Mouse (Mus musculus): Measurements from ENCODE around the gene Vars. TPM values are rescaled to one million over a fixed set of nuclear protein-coding genes. Genes with fewer than 3 reads are reported as not detected.
A peak's percentile ranks its signal among the peaks of the same experiment; 100 is the strongest.

The Vars gene
- total and polyA plus RNA-seq, 3 experiments = 130 to 1,339 (median 289) TPM

DNA sequence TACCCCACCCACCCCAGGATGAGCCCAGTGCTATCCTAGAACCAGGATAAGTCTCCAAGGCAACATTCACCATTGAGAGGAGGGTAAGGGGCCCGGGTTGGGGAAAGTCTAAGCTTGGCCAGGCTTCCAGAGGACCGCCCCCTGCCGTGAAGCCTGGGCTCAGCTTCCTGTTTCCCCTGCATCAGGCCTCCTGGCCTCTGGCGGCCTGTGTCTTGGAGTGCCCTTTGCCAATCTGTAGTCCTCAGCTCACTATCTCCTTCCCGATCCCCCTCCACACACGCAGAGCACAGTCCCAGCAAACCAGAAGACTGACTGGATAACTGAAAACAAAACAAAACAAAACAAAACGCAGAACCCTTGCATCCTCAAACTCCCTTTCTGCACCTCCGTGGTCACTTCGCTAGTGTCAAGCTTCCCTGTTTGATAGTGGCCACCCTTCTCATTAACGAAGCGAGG, 48.8 kb downstream of the Vars start, which contains the start of gene Clic1:
Clic1 (plus strand) TSS at position 406 of the 456 bp plus-strand sequence.
- no peak for TF ChIP-seq CTCF (IDR thresholded peaks at IDR 0.05; ENCODE audit: low read depth, low read length)
- no peak for TF ChIP-seq POLR2AphosphoS5 (IDR thresholded peaks at IDR 0.05; ENCODE audit: insufficient replicate concordance, low read depth, low read length)
- no peak for TF ChIP-seq TAL1 (conservative IDR thresholded peaks at IDR 0.05; ENCODE audit: low read depth, low read length)
- no peak for TF ChIP-seq GATA1 (IDR thresholded peaks at IDR 0.05; ENCODE audit: borderline replicate concordance, low read length)
- no peak for TF ChIP-seq GATA2 (IDR thresholded peaks at IDR 0.05; ENCODE audit: borderline replicate concordance, low read depth, low read length)
- peaks cover 34% of the 10 kb centered on the region for H3K36me3 ChIP-seq (replicated peaks)
- H3K27me3 ChIP-seq (ENCODE audit: insufficient read depth, low read length) = no peaks in the 10 kb centered on the region
- peak within 1 kb of the TSS; percentile 81 for H3K4me3 ChIP-seq (ENCODE audit: low read depth, low read length)
- DNase-seq (ENCODE audit: low spot score) (peak; percentile 80), ATAC-seq (ENCODE audit: extremely low read depth, insufficient number of reproducible peaks, low FRiP score, poor library complexity, severe bottlenecking) (peak; percentile 9; the same call in 1 of the 2 replicates)
- no peaks in the 10 kb centered on the region for H3K9me3 ChIP-seq (replicated peaks)
- H3K4me1 ChIP-seq (ENCODE audit: insufficient read depth, low read depth, low read length) = peaks cover 76% of the 10 kb centered on the region

GRCm38 (mm10) chr17:35050126-35050750, 49.5 kb downstream of the Vars start:
- Histone ChIP-seq H3K9me3 (replicated peaks) (no peaks in the 10 kb centered on the region), H3K27me3 (ENCODE audit: insufficient read depth, low read length) (no peaks in the 10 kb centered on the region), H3K4me1 (ENCODE audit: insufficient read depth, low read depth, low read length) (peaks cover 74% of the 10 kb centered on the region), H3K4me3 (ENCODE audit: low read depth, low read length) (peak overlapping the region; percentile 81), H3K36me3 (replicated peaks) (peaks cover 39% of the 10 kb centered on the region)
- DNase-seq (ENCODE audit: low spot score) (peak; percentile 62), ATAC-seq (ENCODE audit: extremely low read depth, insufficient number of reproducible peaks, low FRiP score, poor library complexity, severe bottlenecking) (peak; percentile 4; the same call in 1 of the 2 replicates)
- TF ChIP-seq GATA2 (IDR thresholded peaks at IDR 0.05; ENCODE audit: borderline replicate concordance, low read depth, low read length) = no peak
- TF ChIP-seq TAL1 (conservative IDR thresholded peaks at IDR 0.05; ENCODE audit: low read depth, low read length) = no peak

GRCm38 (mm10) chr17:35051156-35052086, 50.6 kb downstream of the Vars start:
- peak overlapping the region; percentile 81 for H3K4me3 ChIP-seq (ENCODE audit: low read depth, low read length)
- H3K9me3 ChIP-seq (replicated peaks) = no peaks in the 10 kb centered on the region
- DNase-seq (ENCODE audit: low spot score) (peak; percentile 93), ATAC-seq (ENCODE audit: extremely low read depth, insufficient number of reproducible peaks, low FRiP score, poor library complexity, severe bottlenecking) (peak; percentile 61)
- H3K27me3 ChIP-seq (ENCODE audit: insufficient read depth, low read length) = no peaks in the 10 kb centered on the region
- no peak for TF ChIP-seq POLR2AphosphoS5 (IDR thresholded peaks at IDR 0.05; ENCODE audit: insufficient replicate concordance, low read depth, low read length)
- no peak for TF ChIP-seq CTCF (IDR thresholded peaks at IDR 0.05; ENCODE audit: low read depth, low read length)
- TF ChIP-seq GATA2 (IDR thresholded peaks at IDR 0.05; ENCODE audit: borderline replicate concordance, low read depth, low read length) = no peak
- TF ChIP-seq GATA1 (IDR thresholded peaks at IDR 0.05; ENCODE audit: borderline replicate concordance, low read length) = no peak
- TF ChIP-seq TAL1 (conservative IDR thresholded peaks at IDR 0.05; ENCODE audit: low read depth, low read length) = no peak
- H3K4me1 ChIP-seq (ENCODE audit: insufficient read depth, low read depth, low read length) = peaks cover 73% of the 10 kb centered on the region
- H3K36me3 ChIP-seq (replicated peaks) = peaks cover 51% of the 10 kb centered on the region

DNA sequence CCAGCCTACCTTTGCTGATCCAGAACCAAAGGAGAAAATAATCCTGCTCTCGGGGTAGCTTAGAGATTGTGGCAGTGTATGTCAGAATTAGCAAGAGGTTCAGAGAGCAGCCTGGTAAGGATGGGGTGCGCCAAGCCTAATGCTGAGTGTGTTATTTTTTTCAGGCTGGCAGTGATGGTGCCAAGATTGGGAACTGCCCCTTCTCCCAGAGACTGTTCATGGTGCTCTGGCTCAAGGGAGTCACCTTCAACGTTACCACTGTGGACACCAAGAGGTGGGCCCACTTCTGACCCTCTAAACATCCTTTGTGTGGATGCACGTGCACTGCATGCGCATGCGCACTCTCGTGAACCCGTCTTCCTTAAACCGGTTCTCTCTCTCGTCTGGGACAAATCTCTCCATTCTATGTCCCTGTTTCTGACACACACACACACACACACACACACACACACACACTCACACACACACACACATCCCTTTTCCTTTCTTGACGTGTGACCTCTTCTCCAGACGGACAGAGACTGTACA, 51.5 kb downstream of the Vars start:
- Histone ChIP-seq H3K36me3 (replicated peaks) (peaks cover 59% of the 10 kb centered on the region), H3K4me1 (ENCODE audit: insufficient read depth, low read depth, low read length) (peaks cover 75% of the 10 kb centered on the region)

GRCm38 (mm10) chr17:35055691-35056495, 55.1 kb downstream of the Vars start:
- ATAC-seq (ENCODE audit: extremely low read depth, insufficient number of reproducible peaks, low FRiP score, poor library complexity, severe bottlenecking) (no peak), DNase-seq (ENCODE audit: low spot score) (no peak)
- Histone ChIP-seq H3K27me3 (ENCODE audit: insufficient read depth, low read length) (no peaks in the 10 kb centered on the region), H3K9me3 (replicated peaks) (no peaks in the 10 kb centered on the region), H3K36me3 (replicated peaks) (peaks cover 85% of the 10 kb centered on the region), H3K4me1 (ENCODE audit: insufficient read depth, low read depth, low read length) (peaks cover 84% of the 10 kb centered on the region), H3K4me3 (ENCODE audit: low read depth, low read length) (no peak overlapping the region; the same call in 1 of the 2 replicates)
- TF ChIP-seq CTCF (IDR thresholded peaks at IDR 0.05; ENCODE audit: low read depth, low read length) = no peak
- no peak for TF ChIP-seq POLR2AphosphoS5 (IDR thresholded peaks at IDR 0.05; ENCODE audit: insufficient replicate concordance, low read depth, low read length)
- TF ChIP-seq GATA1 (IDR thresholded peaks at IDR 0.05; ENCODE audit: borderline replicate concordance, low read length) = no peak
- no peak for TF ChIP-seq GATA2 (IDR thresholded peaks at IDR 0.05; ENCODE audit: borderline replicate concordance, low read depth, low read length)
- no peak for TF ChIP-seq TAL1 (conservative IDR thresholded peaks at IDR 0.05; ENCODE audit: low read depth, low read length)

More for the DNA sequence above, 51.5 kb downstream of the Vars start:
- no peak for ATAC-seq (ENCODE audit: extremely low read depth, insufficient number of reproducible peaks, low FRiP score, poor library complexity, severe bottlenecking)
- TF ChIP-seq GATA1 (IDR thresholded peaks at IDR 0.05; ENCODE audit: borderline replicate concordance, low read length) = no peak
- no peak for TF ChIP-seq POLR2AphosphoS5 (IDR thresholded peaks at IDR 0.05; ENCODE audit: insufficient replicate concordance, low read depth, low read length)
- TF ChIP-seq GATA2 (IDR thresholded peaks at IDR 0.05; ENCODE audit: borderline replicate concordance, low read depth, low read length) = no peak
- no peak for TF ChIP-seq CTCF (IDR thresholded peaks at IDR 0.05; ENCODE audit: low read depth, low read length)
- no peak for TF ChIP-seq TAL1 (conservative IDR thresholded peaks at IDR 0.05; ENCODE audit: low read depth, low read length)
- no peak for DNase-seq (ENCODE audit: low spot score)
- Histone ChIP-seq H3K27me3 (ENCODE audit: insufficient read depth, low read length) (no peaks in the 10 kb centered on the region), H3K4me3 (ENCODE audit: low read depth, low read length) (peak overlapping the region; percentile 81), H3K9me3 (replicated peaks) (no peaks in the 10 kb centered on the region)
